Mouse (Mus musculus) neural tube, embryonic 11.5 days (tissue): ENCODE measurements around the gene Abhd6. TPM values are rescaled to one million over a fixed set of nuclear protein-coding genes. Genes with fewer than 3 reads are reported as not detected.

Source experiments
- ATAC-seq: fragments of 200-750 bp; cut with Nextera tagmentation; 2 replicates; pipeline ENCODE4 v1.8.0; 2017; ENCODE audit warnings: moderate number of reproducible peaks, mild to moderate bottlenecking, moderate TSS enrichment, moderate library complexity; ENCODE audit not compliant: insufficient read depth, low FRiP score, low TSS enrichment
- DNase-seq: peaks from one replicate; pipeline ENCODE4 v3.0.0-alpha.2; 2015; ENCODE audit warnings: low spot score
- H3K27ac ChIP-seq: fragments of 300-500 bp; sonication (generic); 2 replicates; pipeline ENCODE4 v1.5.1; 2014; ENCODE audit warnings: low read depth, mild to moderate bottlenecking, low read length
- H3K27me3 ChIP-seq: fragments of 300-500 bp; sonication (generic); 2 replicates; pipeline ENCODE4 v1.6.1; 2014; ENCODE audit warnings: mild to moderate bottlenecking, low read length, mixed read lengths; ENCODE audit not compliant: control insufficient read depth, insufficient read depth
- H3K36me3 ChIP-seq: fragments of 300-500 bp; sonication (generic); 2 replicates; pipeline ENCODE4 v1.6.1; 2014; ENCODE audit warnings: mild to moderate bottlenecking, low read length, moderate library complexity, mixed read lengths; ENCODE audit not compliant: control insufficient read depth, insufficient read depth
- H3K4me1 ChIP-seq: fragments of 300-500 bp; sonication (generic); 2 replicates; pipeline ENCODE4 v1.6.1; 2014; ENCODE audit warnings: low read length, mixed read lengths; ENCODE audit not compliant: control insufficient read depth, insufficient read depth
- H3K4me2 ChIP-seq: fragments of 300-500 bp; sonication (generic); 2 replicates; pipeline ENCODE4 v1.6.1; 2014; ENCODE audit warnings: low read depth, mild to moderate bottlenecking, moderate library complexity
- H3K4me3 ChIP-seq: fragments of 300-500 bp; sonication (generic); 2 replicates; pipeline ENCODE4 v1.5.1; 2014; ENCODE audit warnings: low read depth, low read length
- H3K9ac ChIP-seq: fragments of 300-500 bp; sonication (generic); 2 replicates; pipeline ENCODE4 v1.6.1; 2014; ENCODE audit warnings: mild to moderate bottlenecking, low read length
- H3K9me3 ChIP-seq: fragments of 300-500 bp; sonication (generic); 2 replicates; pipeline ENCODE4 v1.6.1; 2016; ENCODE audit warnings: low read length; ENCODE audit not compliant: control insufficient read depth
- WGBS: fragments of 180-500 bp; shearing (Covaris S2); extraction: QIAGEN DNeasy Blood & Tissue Kit; methylation state at CpG from one replicate; pipeline ENCODE4 v1.1.7; 2014; 5-methylcytosine and 5-hydroxymethylcytosine counted together
- polyA plus RNA-seq: library from polyadenylated mRNA; unstranded; fragments of >200 nt; fragmentation: Nextera tagmentation; extraction: Ambion mirVana; gene quantifications from 2 replicates; pipeline ENCODE4 v1.2.1, GENCODE M21; 2014

Abhd6 gene
- polyA plus RNA-seq, 1 experiment from 2014 or later: 17.5 TPM

- no peak overlapping the region for H3K9ac ChIP-seq
- no peak for DNase-seq
- ATAC-seq: no peak
- WGBS: 88% methylated on average over 5 of the region's 5 CpGs
- no peak overlapping the region for H3K4me2 ChIP-seq
- H3K4me3 ChIP-seq: no peak overlapping the region
- no peak overlapping the region for H3K27ac ChIP-seq
- no peaks in the 10 kb centered on the region for H3K27me3 ChIP-seq
- H3K4me1 ChIP-seq: no peaks in the 10 kb centered on the region
- no peaks in the 10 kb centered on the region for H3K36me3 ChIP-seq
- no peaks in the 10 kb centered on the region for H3K9me3 ChIP-seq
Observed at GRCm38 (mm10) chr14:8028086-8028485, 25.4 kb downstream of the Abhd6 start.

GRCm38 (mm10) chr14:8029752-8030151 is 27.1 kb downstream of the Abhd6 start:
- no peaks in the 10 kb centered on the region for H3K27me3 ChIP-seq

GRCm38 (mm10) chr14:8030535-8030934 is 27.8 kb downstream of the Abhd6 start:
- Histone ChIP-seq H3K4me1 (no peaks in the 10 kb centered on the region), H3K4me2 (no peak overlapping the region), H3K36me3 (no peaks in the 10 kb centered on the region), H3K27ac (no peak overlapping the region), H3K9ac (no peak overlapping the region), H3K27me3 (no peaks in the 10 kb centered on the region), H3K9me3 (no peaks in the 10 kb centered on the region), H3K4me3 (no peak overlapping the region)
- DNase-seq (no peak), ATAC-seq (no peak)
- WGBS: 43% methylated on average over 4 of the region's 4 CpGs

More at GRCm38 (mm10) chr14:8029752-8030151, 27.1 kb downstream of the Abhd6 start:
- Histone ChIP-seq H3K9me3 (no peaks in the 10 kb centered on the region), H3K36me3 (no peaks in the 10 kb centered on the region), H3K4me2 (no peak overlapping the region), H3K4me1 (no peaks in the 10 kb centered on the region), H3K9ac (no peak overlapping the region), H3K4me3 (no peak overlapping the region), H3K27ac (no peak overlapping the region)
- 92% methylated on average over 1 of the region's 1 CpGs for WGBS
- no peak for DNase-seq
- ATAC-seq: no peak

GRCm38 (mm10) chr14:8032087-8032944 is 29.6 kb downstream of the Abhd6 start:
- WGBS: 70% methylated on average over 13 of the region's 13 CpGs

GRCm38 (mm10) chr14:8034561-8034960 is 31.9 kb downstream of the Abhd6 start:
- no peak for ATAC-seq
- WGBS: 71% methylated on average over 5 of the region's 5 CpGs
- H3K4me1 ChIP-seq: no peaks in the 10 kb centered on the region
- no peak overlapping the region for H3K9ac ChIP-seq
- H3K9me3 ChIP-seq: no peaks in the 10 kb centered on the region
- no peak overlapping the region for H3K4me3 ChIP-seq
- no peaks in the 10 kb centered on the region for H3K36me3 ChIP-seq
- no peaks in the 10 kb centered on the region for H3K27me3 ChIP-seq
- no peak for DNase-seq
- H3K27ac ChIP-seq: no peak overlapping the region
- no peak overlapping the region for H3K4me2 ChIP-seq

More at GRCm38 (mm10) chr14:8032087-8032944, 29.6 kb downstream of the Abhd6 start:
- Histone ChIP-seq H3K4me1 (no peaks in the 10 kb centered on the region), H3K36me3 (no peaks in the 10 kb centered on the region), H3K4me2 (no peak overlapping the region), H3K9me3 (no peaks in the 10 kb centered on the region), H3K27ac (no peak overlapping the region), H3K9ac (no peak overlapping the region), H3K4me3 (no peak overlapping the region), H3K27me3 (no peaks in the 10 kb centered on the region)
- no peak for ATAC-seq
- DNase-seq: no peak

GRCm38 (mm10) chr14:8035951-8036350 is 33.2 kb downstream of the Abhd6 start:
- 84% methylated on average over 6 of the region's 6 CpGs for WGBS
- Histone ChIP-seq H3K4me2 (no peak overlapping the region), H3K27ac (no peak overlapping the region), H3K9ac (no peak overlapping the region), H3K4me1 (no peaks in the 10 kb centered on the region), H3K27me3 (no peaks in the 10 kb centered on the region), H3K4me3 (no peak overlapping the region), H3K36me3 (no peaks in the 10 kb centered on the region), H3K9me3 (no peaks in the 10 kb centered on the region)
- DNase-seq (no peak), ATAC-seq (no peak)

GRCm38 (mm10) chr14:8036406-8036805 is 33.7 kb downstream of the Abhd6 start:
- no peaks in the 10 kb centered on the region for H3K4me1 ChIP-seq
- H3K27me3 ChIP-seq: no peaks in the 10 kb centered on the region
- ATAC-seq: no peak
- no peaks in the 10 kb centered on the region for H3K9me3 ChIP-seq
- H3K36me3 ChIP-seq: no peaks in the 10 kb centered on the region
- H3K4me2 ChIP-seq: no peak overlapping the region
- no peak overlapping the region for H3K9ac ChIP-seq
- no peak overlapping the region for H3K4me3 ChIP-seq
- no peak overlapping the region for H3K27ac ChIP-seq
- DNase-seq: no peak
- WGBS: 70% methylated on average over 5 of the region's 5 CpGs

- Histone ChIP-seq H3K4me3 (no peak overlapping the region), H3K27me3 (no peaks in the 10 kb centered on the region), H3K4me1 (no peaks in the 10 kb centered on the region), H3K9me3 (no peaks in the 10 kb centered on the region), H3K4me2 (no peak overlapping the region), H3K27ac (no peak overlapping the region), H3K9ac (no peak overlapping the region), H3K36me3 (no peaks in the 10 kb centered on the region)
- DNase-seq (no peak), ATAC-seq (no peak)
- WGBS: 82% methylated on average over 5 of the region's 5 CpGs
Observed at GRCm38 (mm10) chr14:8038150-8038549, 35.4 kb downstream of the Abhd6 start.

GRCm38 (mm10) chr14:8038791-8039448 is 36.2 kb downstream of the Abhd6 start:
- WGBS: 84% methylated on average over 7 of the region's 7 CpGs
- Histone ChIP-seq H3K9me3 (no peaks in the 10 kb centered on the region), H3K27ac (no peak overlapping the region), H3K36me3 (no peaks in the 10 kb centered on the region), H3K4me2 (no peak overlapping the region), H3K9ac (no peak overlapping the region), H3K27me3 (no peaks in the 10 kb centered on the region), H3K4me3 (no peak overlapping the region), H3K4me1 (no peaks in the 10 kb centered on the region)
- ATAC-seq (no peak), DNase-seq (no peak)
